Mouse (Mus musculus): Measurements from ENCODE around the gene Cradd.

DNA sequence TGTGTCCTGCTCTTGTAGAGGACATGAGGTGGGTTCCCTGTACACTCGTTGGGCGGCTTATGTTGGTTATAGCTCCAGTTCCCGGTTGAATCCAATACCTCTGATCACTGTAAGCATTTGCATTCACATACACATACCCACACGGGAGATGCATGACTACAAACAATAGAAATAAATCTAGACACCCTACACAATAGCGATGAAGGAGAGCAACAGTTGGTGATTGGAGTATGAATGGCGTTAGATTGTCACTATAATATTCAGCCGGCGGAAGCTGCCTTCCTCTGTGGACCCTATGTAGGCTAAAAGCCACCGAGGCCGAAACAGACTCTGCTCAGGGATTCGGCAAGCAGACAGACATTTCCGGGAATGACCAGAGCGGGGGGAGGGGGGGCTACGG is 44.2 kb upstream of the Cradd start:
- TF ChIP-seq CTCF (conservative IDR thresholded peaks at IDR 0.05; ENCODE audit: low read length) (no peak), NANOG (IDR thresholded peaks at IDR 0.05; ENCODE audit: borderline replicate concordance, low read length) (no peak), POU5F1 (IDR thresholded peaks at IDR 0.05; ENCODE audit: borderline replicate concordance, low read length) (no peak)

Data from E14TG2a.4 (cell line).